Mouse (Mus musculus) kidney, postnatal 25 days (tissue): ENCODE measurements at regions not wholly inside any gene's neighbourhood (a gene's known extent, or its start where the extent isn't known, plus 50 kb on each side); places are given as distances from the start of the nearest gene placed in this dataset.

Source experiments
- DNase-seq, 2 experiments: peaks; one replicate each; pipeline ENCODE4 v3.0.0; 2021; ENCODE audit warnings: mixed read lengths in 2 of 2

DNA sequence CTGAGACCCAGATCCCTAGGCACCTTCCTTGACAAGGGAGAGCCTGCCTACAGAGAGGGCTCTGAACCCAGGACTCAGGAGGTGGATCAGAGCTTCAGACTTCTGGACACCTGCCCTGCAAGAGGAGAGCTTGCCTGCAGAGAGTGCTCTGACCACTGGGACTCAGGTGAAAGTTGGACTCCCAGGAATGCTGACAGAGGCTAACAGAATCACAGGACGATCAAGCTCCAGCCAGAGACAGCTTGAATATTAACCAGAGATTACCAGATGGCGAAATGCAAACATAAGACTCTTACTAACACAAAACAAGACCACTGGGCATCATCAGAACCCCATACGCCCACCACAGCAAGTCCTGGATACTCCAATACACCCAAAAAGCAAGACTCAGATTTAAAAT is 600.8 kb downstream of the Ctag2 start:
- peak; percentile 1 to 50 for DNase-seq
